Mouse (Mus musculus) embryonic facial prominence, embryonic 11.5 days (tissue): ENCODE data around the gene Pak6. TPM values are rescaled to one million over a fixed set of nuclear protein-coding genes. Genes with fewer than 3 reads are reported as not detected.
"Not testable (repeated sequence)": the region's sequence is repeated elsewhere in the genome, so short reads cannot be mapped to it uniquely, and the experiment has no call there.

Source experiments
- ATAC-seq: fragments of 200-750 bp; cut with Nextera tagmentation; replicated peaks from 2 replicates; pipeline ENCODE4 v1.8.0; 2017; ENCODE audit warnings: low read depth; ENCODE audit not compliant: insufficient number of reproducible peaks, low FRiP score, low TSS enrichment
- DNase-seq: peaks from one replicate; pipeline ENCODE4 v3.0.0-alpha.2; 2015; ENCODE audit warnings: low spot score
- H3K27ac ChIP-seq: fragments of 300-500 bp; sonication (generic); replicated peaks from 2 replicates; pipeline ENCODE4 v1.5.1; 2014; ENCODE audit warnings: mild to moderate bottlenecking, low read depth, low read length, control low read depth
- H3K27me3 ChIP-seq: fragments of 300-500 bp; sonication (generic); 2 replicates; pipeline ENCODE4 v1.6.1; 2014; ENCODE audit warnings: mild to moderate bottlenecking, low read length, moderate library complexity, mixed read lengths; ENCODE audit not compliant: control insufficient read depth, insufficient read depth
- H3K36me3 ChIP-seq: fragments of 300-500 bp; sonication (generic); replicated peaks from 2 replicates; pipeline ENCODE4 v1.6.1; 2014; ENCODE audit warnings: low read depth, mild to moderate bottlenecking, low read length, moderate library complexity, mixed read lengths; ENCODE audit not compliant: control insufficient read depth, insufficient read depth
- H3K4me1 ChIP-seq: fragments of 300-500 bp; sonication (generic); 2 replicates; pipeline ENCODE4 v1.6.1; 2014; ENCODE audit warnings: low read length, mixed read lengths; ENCODE audit not compliant: control insufficient read depth, insufficient read depth
- H3K4me2 ChIP-seq: fragments of 300-500 bp; sonication (generic); 2 replicates; pipeline ENCODE4 v1.6.1; 2014; ENCODE audit warnings: low read depth, mild to moderate bottlenecking, control low read depth, low read length, moderate library complexity
- H3K4me3 ChIP-seq: fragments of 300-500 bp; sonication (generic); 2 replicates; pipeline ENCODE4 v1.5.1; 2014; ENCODE audit warnings: low read depth, low read length, control low read depth
- H3K9ac ChIP-seq: fragments of 300-500 bp; sonication (generic); replicated peaks from 2 replicates; pipeline ENCODE4 v1.6.1; 2014; ENCODE audit warnings: mild to moderate bottlenecking, control low read depth, low read length
- H3K9me3 ChIP-seq: fragments of 300-500 bp; sonication (generic); replicated peaks from 2 replicates; pipeline ENCODE4 v1.6.1; 2016; ENCODE audit warnings: mild to moderate bottlenecking, low read length, inconsistent platforms, mixed read lengths; ENCODE audit not compliant: control insufficient read depth
- WGBS: fragments of 180-500 bp; shearing (Covaris S2); extraction: QIAGEN DNeasy Blood & Tissue Kit; methylation state at CpG from one replicate; pipeline ENCODE4 v1.1.7; 2014; 5-methylcytosine and 5-hydroxymethylcytosine counted together
- polyA plus RNA-seq: library from polyadenylated mRNA; unstranded; fragments of >200 nt; fragmentation: Nextera tagmentation; extraction: Ambion mirVana; gene quantifications from 2 replicates; pipeline ENCODE4 v1.2.1, GENCODE M21; 2014

Pak6 gene
- polyA plus RNA-seq, 1 experiment from 2014 or later, result 0.50 TPM

- 92% methylated on average over 8 of the region's 8 CpGs for WGBS
- DNase-seq, result no peak
- Histone ChIP-seq H3K9ac (no peak overlapping the region), H3K4me2 (no peak overlapping the region), H3K4me1 (no peaks in the 10 kb centered on the region), H3K27me3 (no peaks in the 10 kb centered on the region), H3K27ac (no peak overlapping the region), H3K36me3 (peaks cover 10% of the 10 kb centered on the region), H3K9me3 (no peaks in the 10 kb centered on the region), H3K4me3 (no peak overlapping the region)
- ATAC-seq, result no peak
These were observed 24.4 kb upstream of the Pak6 start for GRCm38 (mm10) chr2:118638686-118639085.

GRCm38 (mm10) chr2:118641147-118641546 lies 22.0 kb upstream of the Pak6 start:
- H3K36me3 ChIP-seq, result peaks cover 3% of the 10 kb centered on the region
- 68% methylated on average over 2 of the region's 2 CpGs for WGBS

GRCm38 (mm10) chr2:118642431-118642830 lies 20.7 kb upstream of the Pak6 start:
- H3K9ac ChIP-seq, result no peak overlapping the region
- no peak for ATAC-seq
- H3K4me2 ChIP-seq, result no peak overlapping the region
- 73% methylated on average over 3 of the region's 3 CpGs for WGBS
- no peaks in the 10 kb centered on the region for H3K9me3 ChIP-seq
- H3K27me3 ChIP-seq, result no peaks in the 10 kb centered on the region
- DNase-seq, result no peak
- H3K27ac ChIP-seq, result no peak overlapping the region
- no peak overlapping the region for H3K4me3 ChIP-seq
- H3K4me1 ChIP-seq, result no peaks in the 10 kb centered on the region
- peaks cover 3% of the 10 kb centered on the region for H3K36me3 ChIP-seq

More at GRCm38 (mm10) chr2:118641147-118641546, 22.0 kb upstream of the Pak6 start:
- DNase-seq (no peak), ATAC-seq (no peak)
- H3K9ac ChIP-seq, result no peak overlapping the region
- H3K4me2 ChIP-seq, result no peak overlapping the region
- H3K27me3 ChIP-seq, result no peaks in the 10 kb centered on the region
- no peak overlapping the region for H3K4me3 ChIP-seq
- H3K4me1 ChIP-seq, result no peaks in the 10 kb centered on the region
- no peak overlapping the region for H3K27ac ChIP-seq
- H3K9me3 ChIP-seq, result no peaks in the 10 kb centered on the region

GRCm38 (mm10) chr2:118642942-118643341 lies 20.2 kb upstream of the Pak6 start:
- Histone ChIP-seq H3K4me3 (no peak overlapping the region), H3K27me3 (no peaks in the 10 kb centered on the region), H3K4me1 (no peaks in the 10 kb centered on the region), H3K4me2 (no peak overlapping the region), H3K27ac (no peak overlapping the region), H3K9ac (no peak overlapping the region), H3K9me3 (no peaks in the 10 kb centered on the region), H3K36me3 (peaks cover 3% of the 10 kb centered on the region)
- 67% methylated on average over 3 of the region's 3 CpGs for WGBS
- DNase-seq (no peak), ATAC-seq (no peak)

GRCm38 (mm10) chr2:118646665-118647064 lies 16.4 kb upstream of the Pak6 start:
- ATAC-seq (no peak), DNase-seq (no peak)
- no peaks in the 10 kb centered on the region for H3K27me3 ChIP-seq
- H3K4me1 ChIP-seq, result no peaks in the 10 kb centered on the region
- WGBS, result 86% methylated on average over 5 of the region's 5 CpGs
- H3K36me3 ChIP-seq, result no peaks in the 10 kb centered on the region; the same call in 1 of the 2 replicates
- H3K9ac ChIP-seq, result no peak overlapping the region
- H3K27ac ChIP-seq, result no peak overlapping the region
- no peak overlapping the region for H3K4me2 ChIP-seq
- H3K9me3 ChIP-seq, result no peaks in the 10 kb centered on the region
- no peak overlapping the region for H3K4me3 ChIP-seq

- WGBS, result 61% methylated on average over 2 of the region's 2 CpGs
- not testable (repeated sequence) for H3K9ac ChIP-seq, ATAC-seq, H3K4me3 ChIP-seq, DNase-seq, H3K4me2 ChIP-seq, H3K27ac ChIP-seq, H3K4me1 ChIP-seq, H3K27me3 ChIP-seq, H3K36me3 ChIP-seq, H3K9me3 ChIP-seq
These were observed 12.4 kb upstream of the Pak6 start for GRCm38 (mm10) chr2:118650697-118651096.

- WGBS, result 20% methylated on average over 3 of the region's 3 CpGs
- ATAC-seq (no peak), DNase-seq (no peak)
- Histone ChIP-seq H3K9me3 (no peaks in the 10 kb centered on the region), H3K27me3 (no peaks in the 10 kb centered on the region), H3K36me3 (no peaks in the 10 kb centered on the region), H3K9ac (no peak overlapping the region), H3K27ac (no peak overlapping the region), H3K4me2 (no peak overlapping the region), H3K4me3 (no peak overlapping the region), H3K4me1 (no peaks in the 10 kb centered on the region; the same call in 1 of the 2 replicates)
These were observed 6.3 kb upstream of the Pak6 start for GRCm38 (mm10) chr2:118656688-118657281.

- peaks cover 8% of the 10 kb centered on the region for H3K27me3 ChIP-seq
- H3K4me1 ChIP-seq, result peaks cover 4% of the 10 kb centered on the region
- no peak overlapping the region for H3K4me3 ChIP-seq
- H3K27ac ChIP-seq, result no peak overlapping the region; the same call in 1 of the 2 replicates
- ATAC-seq, result no peak
- no peak overlapping the region for H3K9ac ChIP-seq
- no peak overlapping the region for H3K4me2 ChIP-seq
- DNase-seq, result no peak
- no peaks in the 10 kb centered on the region for H3K36me3 ChIP-seq
- no peaks in the 10 kb centered on the region for H3K9me3 ChIP-seq
- WGBS, result 41% methylated on average over 4 of the region's 4 CpGs
These were observed 4.6 kb upstream of the Pak6 start for GRCm38 (mm10) chr2:118658457-118658856.
